Mouse (Mus musculus) lung, adult 2 months (tissue): ENCODE results near the gene Mecom. TPM values are rescaled to one million over a fixed set of nuclear protein-coding genes. Genes with fewer than 3 reads are reported as not detected.

Experiments used
- DNase-seq: peaks from one replicate; pipeline ENCODE4 v3.0.0; 2022
- H3K4me1 ChIP-seq: fragments of 200-500 bp; 2 replicates; pipeline ENCODE4 v1.6.1; 2011; ENCODE audit warnings: low read length; ENCODE audit not compliant: control insufficient read depth, insufficient read depth
- H3K4me3 ChIP-seq: fragments of 200-500 bp; replicated peaks from 2 replicates; pipeline ENCODE3; 2011; ENCODE audit warnings: low read depth, mild to moderate bottlenecking, control low read depth, low read length; ENCODE audit errors: extremely low read depth
- CTCF ChIP-seq: fragments of 200-500 bp; IDR thresholded peaks from 2 replicates; pipeline ENCODE4 v1.5.1; 2011; ENCODE audit warnings: mild to moderate bottlenecking, low read length, control low read depth; ENCODE audit not compliant: insufficient read depth
- POLR2A ChIP-seq: fragments of 200-500 bp; IDR thresholded peaks from 2 replicates; pipeline ENCODE4 v1.6.1; 2011; ENCODE audit warnings: low read depth, mild to moderate bottlenecking, control low read depth, low read length, borderline replicate concordance; ENCODE audit errors: extremely low read depth
- WGBS: fragments of 180-500 bp; shearing (Covaris S2); methylation state at CpG from one replicate; pipeline ENCODE4 v1.1.7; 2018; 5-methylcytosine and 5-hydroxymethylcytosine counted together
- polyA plus RNA-seq: library from polyadenylated mRNA; depleted of rRNA; stranded (reverse); fragments of >200 nt; gene quantifications from 2 replicates; pipeline ENCODE4 v1.2.3, GENCODE M21; 2012

Gene Mecom
- polyA plus RNA-seq, 1 experiment = 16.0 TPM

DNA sequence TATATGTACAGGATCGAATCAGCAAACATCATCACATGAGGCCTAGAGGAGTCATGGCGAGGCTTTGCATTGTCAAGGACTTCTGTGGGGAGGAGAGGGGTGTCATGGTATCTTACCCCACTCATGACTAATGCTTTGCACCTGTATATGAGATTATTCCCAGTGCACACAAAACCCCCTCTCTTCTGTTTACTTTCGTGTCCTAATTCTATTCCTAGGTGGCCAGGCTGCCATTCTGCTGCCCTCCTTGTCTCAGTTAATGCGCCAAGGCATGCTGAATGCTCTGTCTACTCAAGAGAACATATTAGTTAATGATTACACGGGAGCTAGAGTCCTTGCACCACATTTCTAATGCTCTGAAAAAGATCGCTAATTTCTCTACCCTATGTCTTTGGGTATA lies 412.0 kb downstream of the Mecom start:
- TF ChIP-seq CTCF = no peak
- no peak for TF ChIP-seq POLR2A
- 68% methylated on average over 6 of the region's 6 CpGs for WGBS
- Histone ChIP-seq H3K4me3 (no peak overlapping the region), H3K4me1 (peaks cover 1% of the 10 kb centered on the region)
- no peak for DNase-seq

GRCm38 (mm10) chr3:30135119-30135518 lies 412.7 kb downstream of the Mecom start:
- 74% methylated on average over 1 of the region's 1 CpGs for WGBS
- TF ChIP-seq CTCF (no peak), POLR2A (no peak)
- no peak for DNase-seq
- Histone ChIP-seq H3K4me3 (no peak overlapping the region), H3K4me1 (peaks cover 4% of the 10 kb centered on the region)

DNA sequence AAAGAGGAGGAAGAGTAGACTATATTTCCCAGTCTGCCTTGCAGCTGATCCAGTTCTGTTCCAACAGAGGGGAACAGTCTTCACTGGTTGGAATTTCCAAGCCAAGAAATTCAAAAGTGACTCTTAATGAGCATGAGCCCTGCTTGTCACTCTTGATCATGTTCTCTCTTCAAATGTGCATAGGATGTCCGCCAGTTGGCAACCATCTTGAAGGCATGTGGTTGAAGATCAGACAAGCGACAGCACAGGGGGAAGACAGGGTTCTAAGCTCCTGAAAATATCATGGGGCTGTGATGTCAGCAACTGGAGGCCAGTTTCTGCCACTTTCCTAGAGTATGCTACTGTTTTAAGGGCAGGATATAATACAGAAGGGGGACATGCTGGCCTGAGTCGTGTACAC lies 414.8 kb downstream of the Mecom start:
- DNase-seq = no peak
- Histone ChIP-seq H3K4me1 (peaks cover 4% of the 10 kb centered on the region), H3K4me3 (no peak overlapping the region)
- WGBS = 84% methylated on average over 3 of the region's 3 CpGs
- TF ChIP-seq CTCF (no peak), POLR2A (no peak)

- no peak for DNase-seq
- peaks cover 4% of the 10 kb centered on the region for H3K4me1 ChIP-seq
- TF ChIP-seq POLR2A (no peak), CTCF (no peak)
- 44% methylated on average over 2 of the region's 2 CpGs for WGBS
- no peak overlapping the region for H3K4me3 ChIP-seq
Measured at GRCm38 (mm10) chr3:30132370-30132769, 415.4 kb downstream of the Mecom start.

DNA sequence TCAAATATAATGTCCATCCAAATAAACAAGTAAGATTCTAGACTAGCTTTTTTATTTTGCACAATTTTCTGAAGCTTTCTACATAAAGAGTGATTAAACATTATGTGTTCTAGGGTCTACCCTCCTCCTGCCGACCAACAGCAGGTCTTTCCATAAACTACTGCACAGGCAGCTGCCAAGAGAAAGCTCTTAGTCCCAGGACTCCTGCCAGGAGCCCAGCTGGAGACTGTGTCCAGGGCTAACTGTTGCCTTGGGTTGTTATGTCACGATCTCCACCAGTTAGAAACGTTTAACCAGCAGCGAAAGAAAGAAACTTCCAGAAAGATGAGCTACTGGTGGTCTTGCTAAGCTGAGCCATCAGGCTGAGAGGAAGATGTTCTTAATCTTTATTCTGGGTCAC lies 417.3 kb downstream of the Mecom start:
- no peak for TF ChIP-seq POLR2A
- TF ChIP-seq CTCF = no peak
- peaks cover 4% of the 10 kb centered on the region for H3K4me1 ChIP-seq
- WGBS = 42% methylated on average over 4 of the region's 4 CpGs
- H3K4me3 ChIP-seq = no peak overlapping the region
- DNase-seq = peak; percentile 44

DNA sequence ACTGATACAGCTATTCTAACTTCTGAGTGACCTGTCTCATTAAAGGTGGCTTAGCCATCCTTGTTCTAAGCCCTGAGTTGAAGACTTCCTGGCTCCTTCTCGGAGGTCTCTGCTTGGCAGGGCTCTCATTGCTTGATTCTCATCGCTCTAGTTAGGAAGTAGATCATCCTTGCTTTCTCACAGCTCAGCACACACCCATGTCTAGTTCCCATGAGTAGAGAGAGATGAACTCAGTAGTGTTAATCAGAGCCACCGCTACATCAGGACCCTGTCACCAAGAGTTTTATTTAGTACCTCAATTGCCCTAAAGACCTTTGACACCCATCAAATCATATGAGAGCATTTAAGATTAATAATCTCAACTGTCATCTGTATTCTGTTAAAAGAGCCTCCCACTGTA lies 425.2 kb downstream of the Mecom start:
- TF ChIP-seq POLR2A (no peak), CTCF (no peak)
- WGBS = 91% methylated on average over 3 of the region's 3 CpGs
- no peak overlapping the region for H3K4me3 ChIP-seq
- H3K4me1 ChIP-seq = no peaks in the 10 kb centered on the region
- no peak for DNase-seq

- 65% methylated on average over 8 of the region's 8 CpGs for WGBS
- no peaks in the 10 kb centered on the region for H3K4me1 ChIP-seq
- DNase-seq = no peak
- no peak overlapping the region for H3K4me3 ChIP-seq
- TF ChIP-seq POLR2A (no peak), CTCF (no peak)
Measured at GRCm38 (mm10) chr3:30120790-30121512, 426.9 kb downstream of the Mecom start.

GRCm38 (mm10) chr3:30118594-30119297 lies 429.1 kb downstream of the Mecom start:
- 75% methylated on average over 7 of the region's 7 CpGs for WGBS
- TF ChIP-seq CTCF = no peak
- TF ChIP-seq POLR2A = no peak
- DNase-seq = no peak
- H3K4me3 ChIP-seq = no peak overlapping the region
- H3K4me1 ChIP-seq = no peaks in the 10 kb centered on the region

GRCm38 (mm10) chr3:30113249-30113770 lies 434.5 kb downstream of the Mecom start:
- DNase-seq = no peak
- Histone ChIP-seq H3K4me1 (no peaks in the 10 kb centered on the region), H3K4me3 (no peak overlapping the region)
- TF ChIP-seq POLR2A = no peak
- no peak for TF ChIP-seq CTCF
- 81% methylated on average over 3 of the region's 3 CpGs for WGBS
